Mouse (Mus musculus): ENCODE results near the gene Nexn.

The Nexn gene

DNA sequence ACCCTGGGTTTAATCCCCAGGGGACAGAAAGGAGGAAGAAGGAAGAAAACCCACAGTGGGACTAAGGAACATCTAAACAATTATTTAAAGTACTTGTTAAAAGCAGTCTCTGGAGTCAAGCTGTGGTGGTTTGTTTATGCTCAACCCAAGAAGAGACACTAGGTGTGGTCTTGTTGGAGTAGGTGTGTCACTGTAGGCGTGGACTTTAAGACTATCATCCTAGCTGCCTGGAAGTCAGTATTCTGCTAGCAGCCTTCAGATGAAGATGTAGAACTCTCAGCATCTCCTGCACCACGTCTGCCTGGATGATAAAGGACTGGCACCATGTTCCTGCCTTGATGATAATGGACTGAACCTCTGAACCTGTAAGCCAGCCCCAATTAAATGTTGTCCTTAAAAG lies 68.9 kb downstream of the Nexn start:
- ChIA-PET POLR2A (interaction anchor here in 2 of 4 experiments (1.2 to 3.5 kb wide), 4 partner anchors 10 to 32 kb away, joined by 4 to 27 read pairs (median 8); partner anchors contain the start of genes Dnajb4 (in 1 of the 2), Fubp1 (in 1 of the 2) and Gipc2 (in 1 of the 2)), CTCF (interaction anchor here in 3 of 4 experiments (0.6 to 1.2 kb wide), 3 partner anchors 10 to 103 kb away, joined by 3 to 5 read pairs (median 3); no protein-coding TSS in a partner anchor)

DNA sequence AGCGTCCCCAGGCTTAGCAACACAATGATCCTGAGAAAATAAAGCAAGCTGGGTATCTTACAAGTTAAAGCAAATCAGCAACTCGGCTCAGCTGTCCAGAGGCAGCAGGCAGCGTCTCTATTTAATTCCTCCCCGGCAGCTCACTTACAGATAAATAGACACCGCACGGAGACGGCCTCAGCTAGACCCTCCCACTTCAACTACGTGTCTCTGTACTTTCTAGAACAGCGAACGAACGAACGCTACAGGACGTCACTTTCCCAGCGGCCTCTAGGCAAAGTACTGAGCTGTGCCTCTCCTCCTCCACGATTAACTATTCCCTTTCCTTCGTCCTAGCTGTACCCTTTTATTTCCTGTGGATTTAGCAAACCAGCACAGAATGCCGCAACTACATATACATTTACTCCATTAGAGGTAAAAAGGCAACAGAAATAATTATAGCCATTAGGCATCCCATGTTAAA lies 72.5 kb downstream of the Nexn start:
- ChIA-PET CTCF (interaction anchor here in 3 of 4 experiments (0.5 to 1.6 kb wide), 8 partner anchors 13 to 281 kb away, joined by 3 to 6 read pairs (median 3); partner anchors contain the start of gene Gipc2 (in 1 of the 3)), POLR2A (interaction anchor here (0.6 to 4.4 kb wide), 27 partner anchors 8 to 285 kb away, joined by 3 to 41 read pairs (median 5); partner anchors contain the start of genes Dnajb4 (in 3 of the 4), Fubp1 (in 3 of the 4) and Gipc2 (in 1 of the 4))

DNA sequence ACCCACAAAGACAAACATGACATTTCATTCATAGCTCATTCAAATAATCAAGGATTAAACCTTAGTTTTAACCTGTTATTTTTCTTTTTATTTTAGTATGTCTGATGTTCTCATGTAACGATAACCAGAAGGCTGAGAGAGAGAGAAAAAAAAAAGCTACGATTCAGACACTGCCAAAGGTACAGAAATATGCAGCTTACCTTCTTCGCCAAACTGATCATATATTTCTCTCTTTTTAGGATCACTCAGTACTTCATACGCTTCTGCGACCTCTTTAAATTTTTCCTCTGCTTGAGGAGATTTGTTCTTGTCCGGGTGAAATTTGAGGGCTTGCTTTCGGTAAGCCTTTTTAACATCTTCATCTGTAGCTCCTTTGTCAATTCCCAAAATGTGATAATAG lies 73.0 kb downstream of the Nexn start:
- CTCF ChIA-PET: interaction anchor here in 3 of 4 experiments (0.6 to 1.6 kb wide), 7 partner anchors 27 to 282 kb away, joined by 3 to 6 read pairs (median 3); partner anchors contain the start of gene Gipc2 (in 1 of the 3)
- POLR2A ChIA-PET: interaction anchor here (0.6 to 4.4 kb wide), 27 partner anchors 9 to 285 kb away, joined by 3 to 41 read pairs (median 5); partner anchors contain the start of genes Dnajb4 (in 3 of the 4), Fubp1 (in 3 of the 4) and Gipc2 (in 1 of the 4)

DNA sequence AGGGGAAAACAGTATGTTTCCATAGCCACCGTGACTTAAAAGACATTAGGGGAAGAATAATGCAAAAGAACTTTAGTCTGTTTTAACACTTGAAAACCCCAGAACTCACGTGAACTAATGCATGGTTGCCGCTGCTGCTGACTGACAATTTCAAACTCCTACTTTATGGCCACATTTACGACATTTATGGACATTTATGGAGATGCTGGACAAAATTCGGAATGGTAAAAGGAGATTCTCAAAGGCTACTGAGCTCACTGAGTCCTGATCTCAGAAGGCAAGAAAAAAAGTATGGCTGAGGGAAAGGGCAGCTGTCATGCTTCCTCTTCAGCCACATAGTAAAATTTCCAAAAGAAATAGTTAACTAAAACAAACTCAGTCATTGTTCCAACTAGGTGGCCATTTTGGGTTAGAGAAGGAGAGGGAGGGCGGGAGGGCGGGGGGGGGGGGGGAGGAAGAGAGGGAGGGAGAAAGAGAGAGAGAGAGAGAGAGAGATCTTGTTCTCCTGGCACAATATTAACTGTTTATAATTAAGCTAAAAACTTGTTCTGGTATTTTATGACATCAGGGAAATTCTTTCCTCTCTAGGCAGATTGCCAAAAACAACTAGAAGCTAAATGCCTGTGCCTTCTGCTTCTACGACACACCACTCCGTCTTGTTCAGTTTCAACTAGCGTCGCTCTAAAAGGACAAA lies 73.8 kb downstream of the Nexn start:
- ChIA-PET POLR2A (interaction anchor here in 3 of 4 experiments (0.7 to 4.4 kb wide), 21 partner anchors 8 to 141 kb away, joined by 3 to 41 read pairs (median 5); partner anchors contain the start of genes Dnajb4 (in 2 of the 3), Fubp1 (in 2 of the 3) and Gipc2 (in 1 of the 3)), CTCF (interaction anchor here in 2 of 4 experiments (1.3 to 1.5 kb wide), 2 partner anchors 81 kb away, joined by 5 to 6 read pairs; no protein-coding TSS in a partner anchor)

DNA sequence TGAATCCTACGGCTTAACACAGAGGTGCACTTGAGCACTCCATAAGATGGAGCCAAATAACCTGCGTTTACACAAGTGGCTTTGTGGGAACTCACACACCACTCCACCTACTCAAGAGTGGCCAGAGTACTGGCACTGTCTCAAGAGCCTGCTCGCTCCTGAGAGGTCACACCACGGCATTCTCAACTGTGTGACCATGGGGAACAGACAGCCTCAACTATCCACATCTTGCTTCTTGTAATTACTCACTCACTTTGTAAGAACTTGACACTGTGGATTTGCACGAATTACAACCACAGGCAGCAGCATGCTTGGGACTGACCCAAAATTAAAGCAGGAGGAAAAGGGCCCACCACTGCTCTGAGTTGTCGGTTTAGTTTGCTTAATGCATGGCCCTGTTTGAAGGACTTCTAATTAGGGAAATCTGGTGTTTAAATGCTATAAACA lies 74.3 kb downstream of the Nexn start:
- POLR2A ChIA-PET: interaction anchor here in 2 of 4 experiments (0.7 to 2.4 kb wide), 6 partner anchors 10 to 141 kb away, joined by 3 to 13 read pairs (median 4); partner anchors contain the start of genes Dnajb4 (in 1 of the 2) and Fubp1 (in 1 of the 2)

DNA sequence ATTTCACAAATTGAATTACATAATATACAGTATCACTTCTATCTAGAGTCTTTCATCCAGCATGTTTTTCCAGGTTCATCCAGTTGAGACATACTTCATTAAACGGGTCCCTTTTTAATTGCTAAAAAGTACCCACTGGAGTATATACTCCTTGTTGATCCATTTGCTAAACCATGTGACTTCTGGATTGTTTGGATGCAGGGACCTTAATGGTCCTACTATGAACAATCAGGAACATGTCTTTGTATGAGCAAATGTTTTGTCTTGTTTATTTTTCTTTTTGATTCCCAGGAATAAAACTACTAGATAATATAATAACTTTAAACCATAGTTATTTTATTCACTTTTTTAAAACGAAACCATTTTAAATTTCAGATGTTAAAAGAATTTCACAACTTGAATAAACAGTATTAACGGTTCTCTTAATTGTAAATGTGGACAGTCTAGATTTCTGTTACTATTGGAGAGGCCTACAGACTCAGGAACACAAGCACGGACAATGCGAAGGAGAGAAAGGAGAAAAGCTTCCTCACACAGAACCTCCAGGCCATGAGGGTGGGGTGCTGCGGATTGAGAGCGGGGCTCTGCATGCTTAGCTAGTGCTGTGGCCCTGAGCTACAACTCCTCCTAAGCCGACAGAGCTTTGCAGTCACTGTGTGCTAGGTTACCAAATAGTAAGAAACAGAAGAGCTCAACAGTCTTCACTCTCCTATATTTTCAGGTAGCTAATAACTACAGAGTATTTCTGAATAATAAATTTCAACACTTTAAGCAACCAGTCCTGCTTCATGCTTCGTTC lies 75.3 kb downstream of the Nexn start:
- CTCF ChIA-PET: interaction anchor here in 1 of 4 experiments (0.7 kb wide), 1 partner anchor 20 kb away, joined by 3 read pairs; no protein-coding TSS in a partner anchor

More for the DNA sequence above, 74.3 kb downstream of the Nexn start:
- CTCF ChIA-PET: no interaction called here

DNA sequence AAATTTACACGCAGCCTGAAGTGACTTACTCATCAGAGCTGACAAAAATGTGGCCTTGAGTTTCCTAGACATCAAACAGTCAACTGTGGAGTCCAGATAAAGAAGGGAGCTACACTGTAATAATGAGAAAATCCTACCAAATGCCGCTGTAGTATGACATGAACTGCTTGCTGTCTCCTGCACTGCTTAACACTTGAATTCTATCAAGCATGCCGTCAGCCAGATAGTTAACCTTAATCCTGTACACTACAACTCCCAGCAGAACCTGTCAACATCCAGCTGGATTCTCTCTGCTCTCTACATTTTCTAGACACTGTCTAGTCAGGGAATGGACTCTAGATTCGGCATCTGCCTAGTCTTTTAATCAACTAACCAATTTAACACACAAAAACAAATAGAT lies 76.8 kb downstream of the Nexn start:
- CTCF ChIA-PET: no interaction called here
- POLR2A ChIA-PET: no interaction called here

More for the DNA sequence above, 75.3 kb downstream of the Nexn start:
- POLR2A ChIA-PET: interaction anchor here in 2 of 4 experiments (0.7 to 1.4 kb wide), 3 partner anchors 19 to 69 kb away, joined by 3 to 4 read pairs (median 4); partner anchors contain the start of genes Dnajb4 (in 1 of the 2) and Fubp1 (in 1 of the 2)
